Mouse (Mus musculus) embryonic fibroblast, embryonic 13.5 days (primary cell): Measurements from ENCODE around the gene Vmn2r35. TPM values are rescaled to one million over a fixed set of nuclear protein-coding genes. Genes with fewer than 3 reads are reported as not detected.
"Not testable (repeated sequence)": the region's sequence is repeated elsewhere in the genome, so short reads cannot be mapped to it uniquely, and the experiment has no call there.

ENCODE experiments used
- H3K27ac ChIP-seq: 2 replicates; pipeline ENCODE4 v1.5.1; 2012; ENCODE audit warnings: low read length, control low read depth, inconsistent platforms; ENCODE audit not compliant: insufficient read depth
- H3K4me1 ChIP-seq: 2 replicates; pipeline ENCODE4 v1.6.1; 2011; ENCODE audit warnings: low read length; ENCODE audit not compliant: control insufficient read depth, insufficient read depth
- H3K4me3 ChIP-seq: 2 replicates; pipeline ENCODE4 v1.5.1; 2011; ENCODE audit warnings: mild to moderate bottlenecking, control low read depth, low read length; ENCODE audit not compliant: insufficient read depth
- polyA plus RNA-seq: library from polyadenylated mRNA; stranded (reverse); fragments of >200 nt; gene quantifications from 2 replicates; pipeline ENCODE4 v1.2.4, GENCODE M21; 2011; ENCODE audit warnings: low read depth; ENCODE audit not compliant: missing spikeins, insufficient read length

Gene Vmn2r35
- polyA plus RNA-seq = not detected in 2 replicates

GRCm38 (mm10) chr7:7819767-7820166, at the start of gene Vmn2r35:
TSS of gene Vmn2r35 (minus strand) at chr7:7819867.
- H3K27ac ChIP-seq, H3K4me3 ChIP-seq, H3K4me1 ChIP-seq: not testable (repeated sequence)

- H3K4me1 ChIP-seq, H3K27ac ChIP-seq, H3K4me3 ChIP-seq: not testable (repeated sequence)
Measured at GRCm38 (mm10) chr7:7794196-7794595, 25.5 kb downstream of the Vmn2r35 start.

Other genes with a start within 250 kb of the Vmn2r35 start
- gene Vmn2r34, start 130.4 kb downstream of the Vmn2r35 start, polyA plus RNA-seq = not detected in 2 replicates
- gene Vmn2r36, start 82.6 kb upstream of the Vmn2r35 start, polyA plus RNA-seq = not detected in 2 replicates